Mouse (Mus musculus) kidney, adult 8-10 months (tissue): Measurements from ENCODE around the gene Creb3.
A peak's percentile ranks its signal among the peaks of the same experiment; 100 is the strongest.

Source experiments
- DNase-seq, 2 experiments: peaks; one replicate each; pipeline ENCODE4 v3.0.0; 2022

The Creb3 gene

GRCm38 (mm10) chr4:43558631-43559356, 3.3 kb upstream of the Creb3 start:
- peak; percentile 69 to 76 for DNase-seq

- no peak for DNase-seq
Observed at GRCm38 (mm10) chr4:43559519-43560242, 2.5 kb upstream of the Creb3 start.

- DNase-seq, result peak; percentile 58 to 61
Observed at GRCm38 (mm10) chr4:43560243-43560611, 1.9 kb upstream of the Creb3 start.

- DNase-seq, result no peak
Observed at GRCm38 (mm10) chr4:43560976-43561375, 1.2 kb upstream of the Creb3 start.

- peak in 1 of 2 experiments; percentile 63 for DNase-seq
Observed at GRCm38 (mm10) chr4:43561436-43561996, 616 bp upstream of the Creb3 start.

- DNase-seq, result no peak
Observed at GRCm38 (mm10) chr4:43562769-43563600, 853 bp downstream of the Creb3 start.

- no peak for DNase-seq
Observed at GRCm38 (mm10) chr4:43563601-43563875, 1.4 kb downstream of the Creb3 start.

- DNase-seq, result no peak
Observed at GRCm38 (mm10) chr4:43564231-43564630, 2.1 kb downstream of the Creb3 start.

- DNase-seq, result no peak
Observed at GRCm38 (mm10) chr4:43567140-43567539, 5.0 kb downstream of the Creb3 start.

GRCm38 (mm10) chr4:43571395-43572045, 9.4 kb downstream of the Creb3 start:
- DNase-seq, result no peak

GRCm38 (mm10) chr4:43573561-43573960, 11.4 kb downstream of the Creb3 start:
- DNase-seq, result no peak

GRCm38 (mm10) chr4:43575356-43575755, 13.2 kb downstream of the Creb3 start:
- DNase-seq, result no peak

GRCm38 (mm10) chr4:43577237-43577881, 15.2 kb downstream of the Creb3 start:
- no peak for DNase-seq

GRCm38 (mm10) chr4:43578376-43579204, 16.5 kb downstream of the Creb3 start, which contains the start of the genes Rgp1 and Gba2:
TSS of gene Rgp1 (plus strand) at chr4:43578715.
TSS of gene Gba2 (minus strand) at chr4:43578873.
- peak; percentile 91 to 93 for DNase-seq

- DNase-seq, result no peak
Observed at GRCm38 (mm10) chr4:43579256-43579655, 17.1 kb downstream of the Creb3 start.

- DNase-seq, result no peak
Observed at GRCm38 (mm10) chr4:43579731-43580130, 17.6 kb downstream of the Creb3 start.

GRCm38 (mm10) chr4:43580721-43581120, 18.6 kb downstream of the Creb3 start:
- no peak for DNase-seq

GRCm38 (mm10) chr4:43581381-43581780, 19.2 kb downstream of the Creb3 start:
- no peak for DNase-seq

- no peak for DNase-seq
Observed at GRCm38 (mm10) chr4:43582241-43582640, 20.1 kb downstream of the Creb3 start.

GRCm38 (mm10) chr4:43583421-43583820, 21.3 kb downstream of the Creb3 start:
- DNase-seq, result no peak
